7 mouse cellular contexts compared by ENCODE assay signal in genomic region chrX:7648671-7649304, GRCm38 (mm10). TPM values are rescaled to one million over a fixed set of nuclear protein-coding genes. Genes with fewer than 3 reads are reported as not detected.
DNase-seq lines count a peak whose midpoint lies in the region; ATAC-seq and TF ChIP-seq lines count a peak whose summit lies in the region.

No protein-coding gene starts in this region.

- H3K9ac ChIP-seq in hindbrain, postnatal 0 days (replicated peaks; ENCODE audit: low read length): peak overlapping the region; percentile 50; the same call in 1 of the 2 replicates

- intact Hi-C loops in gastrocnemius, adult 2 months (cut with DNase I): loop anchor here (5.0 to 10.0 kb wide), 3 partner anchors 44 to 324 kb away; no protein-coding TSS in a partner anchor
- intact Hi-C loops in left cerebral cortex, postnatal 10 days (cut with DNase I): loop anchor here (10.0 kb wide), 1 partner anchor 174 kb away; no protein-coding TSS in a partner anchor

- peak; percentile 92 for DNase-seq in gastrocnemius, adult 2 months
- DNase-seq in hindbrain, postnatal 0 days (ENCODE audit: low spot score): peak; percentile 84
- DNase-seq in left cerebral cortex, postnatal 10 days (ENCODE audit: extremely low spot score in 1 of 2, low spot score in 2 of 2): peak; percentile 53 to 89
- peak; percentile 92 for DNase-seq in mesoderm, embryonic 11.5 days (ENCODE audit: low read depth, low spot score)
- DNase-seq in right cerebral cortex, postnatal 25 days: peak; percentile 53

- peak; percentile 85 for ATAC-seq in activated CD4-positive, CD25-positive, alpha-beta regulatory T cell, adult 4 months
- ATAC-seq in common myeloid progenitor, adult 5-6 weeks (replicated peaks; ENCODE audit: low read depth, poor library complexity, severe bottlenecking): peak; percentile 95
- ATAC-seq in hindbrain, postnatal 0 days: peak; percentile 95

- H3K27me3 ChIP-seq in hindbrain, postnatal 0 days (ENCODE audit: insufficient read depth, low read length): no peaks in the 10 kb centered on the region

- peak overlapping the region; percentile 53 for H3K4me2 ChIP-seq in hindbrain, postnatal 0 days (ENCODE audit: low read depth, low read length)

- no peaks in the 10 kb centered on the region for H3K4me1 ChIP-seq in hindbrain, postnatal 0 days (ENCODE audit: insufficient read depth, low read length)

- 30% methylated on average over 25 of the region's 25 CpGs for WGBS in hindbrain, postnatal 0 days

- no peaks in the 10 kb centered on the region for H3K36me3 ChIP-seq in hindbrain, postnatal 0 days (ENCODE audit: insufficient read depth, low read length)

- H3K9me3 ChIP-seq in hindbrain, postnatal 0 days (ENCODE audit: low read length): no peaks in the 10 kb centered on the region

- peak; percentile 34; the same call in 1 of the 2 replicates for TF ChIP-seq CTCF in gastrocnemius, adult 2 months (IDR thresholded peaks at IDR 0.05)
- peak; percentile 35 for TF ChIP-seq CTCF in hindbrain, postnatal 0 days (IDR thresholded peaks at IDR 0.05; ENCODE audit: low read depth)

- H3K27ac ChIP-seq in gastrocnemius, adult 2 months: peak overlapping the region; percentile 96
- peak overlapping the region; percentile 65 for H3K27ac ChIP-seq in hindbrain, postnatal 0 days

- H3K4me3 ChIP-seq in gastrocnemius, adult 2 months: peak overlapping the region; percentile 79
- peak overlapping the region; percentile 25 for H3K4me3 ChIP-seq in hindbrain, postnatal 0 days (ENCODE audit: low read length)

RNA-seq across cellular contexts. Expression of gene Prickle3, which starts 8.3 kb away (rescaled TPM):
- polyA plus RNA-seq in activated CD4-positive, CD25-positive, alpha-beta regulatory T cell, adult 4 months (2017; shearing (Covaris generic)): 1 to 10 TPM; 6.3 TPM
- 3.4 and 4.6 TPM in 2 replicates for total RNA-seq in common myeloid progenitor, adult 5-6 weeks (2017)
- 10 to 100 TPM; 23.6 to 26.6 TPM for total RNA-seq in gastrocnemius, adult 2 months (2021)
- total RNA-seq in hindbrain, postnatal 0 days (2014; rRNA removed): 1.6 and 1.8 TPM in 2 replicates
- polyA plus RNA-seq in hindbrain, postnatal 0 days (2015; fragmentation: Nextera tagmentation; extraction: Ambion mirVana): 1.1 and 1.6 TPM in 2 replicates
- total RNA-seq in left cerebral cortex, postnatal 10 days (2021): 1 to 10 TPM; 1.2 to 1.3 TPM

RNA-seq across cellular contexts. Expression of gene Syp, which starts 10.5 kb away (rescaled TPM):
- polyA plus RNA-seq in activated CD4-positive, CD25-positive, alpha-beta regulatory T cell, adult 4 months (2017; shearing (Covaris generic)): 1 to 10 TPM; 5.8 to 7.5 TPM
- total RNA-seq in common myeloid progenitor, adult 5-6 weeks (2017): 1.6 TPM in 1 of 2 replicates, not detected in the other
- 1 to 10 TPM in 1 of 2 experiments, under 1 TPM in 1; 0.56 to 1.2 TPM for total RNA-seq in gastrocnemius, adult 2 months (2021)
- 500 and 512 TPM in 2 replicates for total RNA-seq in hindbrain, postnatal 0 days (2014; rRNA removed)
- 320 and 325 TPM in 2 replicates for polyA plus RNA-seq in hindbrain, postnatal 0 days (2015; fragmentation: Nextera tagmentation; extraction: Ambion mirVana)
- 1,000 to 10,000 TPM; 1,744 to 1,801 TPM for total RNA-seq in left cerebral cortex, postnatal 10 days (2021)

RNA-seq across cellular contexts. Expression of gene Plp2, which starts 22.4 kb away (rescaled TPM):
- polyA plus RNA-seq in activated CD4-positive, CD25-positive, alpha-beta regulatory T cell, adult 4 months (2017; shearing (Covaris generic)): 100 to 1,000 TPM; 196 to 200 TPM
- total RNA-seq in common myeloid progenitor, adult 5-6 weeks (2017): 42.5 and 44.7 TPM in 2 replicates
- 10 to 100 TPM; 23.8 to 42.7 TPM for total RNA-seq in gastrocnemius, adult 2 months (2021)
- total RNA-seq in hindbrain, postnatal 0 days (2014; rRNA removed): 12.9 and 27.7 TPM in 2 replicates
- polyA plus RNA-seq in hindbrain, postnatal 0 days (2015; fragmentation: Nextera tagmentation; extraction: Ambion mirVana): 25.2 and 26.5 TPM in 2 replicates
- total RNA-seq in left cerebral cortex, postnatal 10 days (2021): 10 to 100 TPM; 15.6 to 18.1 TPM

RNA-seq across cellular contexts. Expression of gene Magix, which starts 32.3 kb away (rescaled TPM):
- polyA plus RNA-seq in activated CD4-positive, CD25-positive, alpha-beta regulatory T cell, adult 4 months (2017; shearing (Covaris generic)): not detected
- 0.68 TPM in 1 of 2 replicates, not detected in the other for total RNA-seq in common myeloid progenitor, adult 5-6 weeks (2017)
- total RNA-seq in gastrocnemius, adult 2 months (2021): 10 to 100 TPM; 21.0 to 31.0 TPM
- 4.2 TPM in 1 of 2 replicates, not detected in the other for total RNA-seq in hindbrain, postnatal 0 days (2014; rRNA removed)
- polyA plus RNA-seq in hindbrain, postnatal 0 days (2015; fragmentation: Nextera tagmentation; extraction: Ambion mirVana): 0.18 and 0.29 TPM in 2 replicates
- under 1 TPM; 0.12 to 0.34 TPM for total RNA-seq in left cerebral cortex, postnatal 10 days (2021)

RNA-seq across cellular contexts. Expression of gene Cacna1f, which starts 41.9 kb away (rescaled TPM):
- polyA plus RNA-seq in activated CD4-positive, CD25-positive, alpha-beta regulatory T cell, adult 4 months (2017; shearing (Covaris generic)): not detected
- total RNA-seq in common myeloid progenitor, adult 5-6 weeks (2017): 0.05 TPM in 1 of 2 replicates, not detected in the other
- total RNA-seq in gastrocnemius, adult 2 months (2021): not detected
- 0.10 TPM in 1 of 2 replicates, not detected in the other for total RNA-seq in hindbrain, postnatal 0 days (2014; rRNA removed)
- 0.11 and 0.33 TPM in 2 replicates for polyA plus RNA-seq in hindbrain, postnatal 0 days (2015; fragmentation: Nextera tagmentation; extraction: Ambion mirVana)
- total RNA-seq in left cerebral cortex, postnatal 10 days (2021): under 1 TPM; 0.08 to 0.17 TPM

Comparison
In these comparisons a context has a peak if more than half of its experiments do, and no peak if none do; other contexts are left out.
1. Peak in every context shown above with its lines: DNase-seq, ATAC-seq, H3K4me3 ChIP-seq and H3K27ac ChIP-seq.
2. RNA of gene Syp, which starts 10.5 kb away (total RNA-seq): 1,744 to 1,801 TPM in left cerebral cortex, postnatal 10 days and 500 to 512 TPM in hindbrain, postnatal 0 days; 0.56 to 1.2 TPM in gastrocnemius, adult 2 months and 1.6 TPM in common myeloid progenitor, adult 5-6 weeks; every median in the first group is over 100 times any median in the second.